Mouse (Mus musculus): ENCODE measurements around the gene Zscan4c.
"Not testable (repeated sequence)": the region's sequence is repeated elsewhere in the genome, so short reads cannot be mapped to it uniquely, and the experiment has no call there.

DNA sequence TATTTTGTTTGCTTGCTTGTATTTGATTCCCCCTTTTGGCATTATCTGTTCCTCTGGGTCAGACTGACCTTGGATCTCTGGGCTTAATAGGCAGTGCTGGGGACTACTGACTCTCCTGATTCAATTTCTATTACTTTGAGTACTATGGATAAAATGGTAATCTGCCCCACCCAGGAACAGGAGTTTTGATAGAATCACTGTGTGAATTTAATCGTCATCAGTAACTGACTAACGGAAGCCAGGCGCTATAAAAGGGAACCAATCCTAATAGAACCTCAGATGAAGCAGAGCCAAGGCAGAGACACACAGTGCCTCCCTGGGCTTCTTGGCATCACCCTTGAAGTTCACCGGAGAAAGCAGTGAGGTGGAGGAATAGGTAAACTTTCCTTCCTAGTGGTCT is at the start of gene Zscan4c:
- not testable (repeated sequence) for TF ChIP-seq TBP (conservative IDR thresholded peaks at IDR 0.05; ENCODE audit: low read depth, low read length); POLR2A (IDR thresholded peaks at IDR 0.05; ENCODE audit: low read depth, low read length)
